8 mouse cellular contexts compared by ENCODE assay signal in genomic region chr13:23586940-23587225, GRCm38 (mm10). TPM values are rescaled to one million over a fixed set of nuclear protein-coding genes. Genes with fewer than 3 reads are reported as not detected.
DNase-seq lines count a peak whose midpoint lies in the region; ATAC-seq and TF ChIP-seq lines count a peak whose summit lies in the region.

No protein-coding gene starts in this region.

- peaks cover 12% of the 10 kb centered on the region for H3K4me1 ChIP-seq in lung, embryonic 14.5 days (ENCODE audit: insufficient read depth)
- peaks cover 24% of the 10 kb centered on the region for H3K4me1 ChIP-seq in embryonic facial prominence, embryonic 12.5 days
- peaks cover 31% of the 10 kb centered on the region for H3K4me1 ChIP-seq in limb, embryonic 10.5 days
- peaks cover 2% of the 10 kb centered on the region; the same call in 1 of the 2 replicates for H3K4me1 ChIP-seq in small intestine, adult 2 months (ENCODE audit: control insufficient read depth, insufficient read depth, insufficient read length, low read length)

- no peaks in the 10 kb centered on the region for H3K36me3 ChIP-seq in lung, embryonic 14.5 days (ENCODE audit: insufficient read depth)
- no peaks in the 10 kb centered on the region for H3K36me3 ChIP-seq in embryonic facial prominence, embryonic 12.5 days
- H3K36me3 ChIP-seq in limb, embryonic 10.5 days, result no peaks in the 10 kb centered on the region
- no peaks in the 10 kb centered on the region for H3K36me3 ChIP-seq in small intestine, adult 2 months (ENCODE audit: control insufficient read depth, insufficient read depth, low read length)

- H3K9me3 ChIP-seq in lung, embryonic 14.5 days (ENCODE audit: low read depth, low read length), result no peaks in the 10 kb centered on the region
- H3K9me3 ChIP-seq in embryonic facial prominence, embryonic 12.5 days, result no peaks in the 10 kb centered on the region
- no peaks in the 10 kb centered on the region for H3K9me3 ChIP-seq in limb, embryonic 10.5 days (replicated peaks)

- H3K4me3 ChIP-seq in lung, embryonic 14.5 days (ENCODE audit: low read depth, low read length), result peak overlapping the region; percentile 50
- H3K4me3 ChIP-seq in embryonic facial prominence, embryonic 12.5 days, result peak overlapping the region; percentile 19
- H3K4me3 ChIP-seq in limb, embryonic 10.5 days, result peak overlapping the region; percentile 54
- H3K4me3 ChIP-seq in small intestine, adult 2 months (ENCODE audit: low read depth, low read length), result peak overlapping the region; percentile 42; the same call in 1 of the 2 replicates

- TF ChIP-seq CTCF in lung, embryonic 14.5 days (IDR thresholded peaks at IDR 0.05; ENCODE audit: low read depth), result no peak
- no peak for TF ChIP-seq CTCF in small intestine, adult 2 months (IDR thresholded peaks at IDR 0.05; ENCODE audit: extremely low read depth, insufficient read length, insufficient replicate concordance, low read depth, low read length)

- no peak for ATAC-seq in lung, embryonic 14.5 days (ENCODE audit: insufficient read depth)
- ATAC-seq in embryonic facial prominence, embryonic 12.5 days (ENCODE audit: insufficient number of reproducible peaks, insufficient read depth, low FRiP score, low TSS enrichment), result no peak

- H3K9ac ChIP-seq in lung, embryonic 14.5 days, result peak overlapping the region; percentile 69
- H3K9ac ChIP-seq in embryonic facial prominence, embryonic 12.5 days, result 0 out of 2 replicates have a peak overlapping the region, but pooled peaks have one; percentile 37

- no peak for TF ChIP-seq POLR2A in small intestine, adult 2 months (IDR thresholded peaks at IDR 0.05; ENCODE audit: low read depth, low read length)

- 4% methylated on average over 1 of the region's 1 CpGs for WGBS in lung, embryonic 14.5 days
- 5% methylated on average over 1 of the region's 1 CpGs for WGBS in embryonic facial prominence, embryonic 12.5 days
- WGBS in limb, embryonic 10.5 days, result 5% methylated on average over 1 of the region's 1 CpGs
- 4% methylated on average over 1 of the region's 1 CpGs for WGBS in small intestine, adult 2 months

- H3K27ac ChIP-seq in lung, embryonic 14.5 days (ENCODE audit: low read depth), result peak overlapping the region; percentile 99
- peak overlapping the region; percentile 94 for H3K27ac ChIP-seq in embryonic facial prominence, embryonic 12.5 days
- H3K27ac ChIP-seq in limb, embryonic 10.5 days, result peak overlapping the region; percentile 95
- peak overlapping the region; percentile 98 for H3K27ac ChIP-seq in small intestine, adult 2 months (ENCODE audit: insufficient read depth, low read depth, low read length)

- DNase-seq in lung, embryonic 14.5 days, result peak; percentile 28
- no peak for DNase-seq in lung, postnatal 36 days
- no peak for DNase-seq in limb, embryonic 10.5 days (ENCODE audit: low spot score)
- DNase-seq in kidney, adult 9 months, result no peak
- no peak for DNase-seq in thymus, postnatal 4 days
- no peak for DNase-seq in cerebellum, postnatal 25 days

- H3K4me2 ChIP-seq in lung, embryonic 14.5 days, result peak overlapping the region; percentile 90
- peak overlapping the region; percentile 74 for H3K4me2 ChIP-seq in embryonic facial prominence, embryonic 12.5 days (replicated peaks)

- H3K27me3 ChIP-seq in lung, embryonic 14.5 days (ENCODE audit: insufficient read depth, low read length), result no peaks in the 10 kb centered on the region
- H3K27me3 ChIP-seq in embryonic facial prominence, embryonic 12.5 days, result no peaks in the 10 kb centered on the region
- no peaks in the 10 kb centered on the region for H3K27me3 ChIP-seq in limb, embryonic 10.5 days (ENCODE audit: low read depth, poor library complexity, severe bottlenecking)
- no peaks in the 10 kb centered on the region for H3K27me3 ChIP-seq in small intestine, adult 2 months (ENCODE audit: control insufficient read depth, insufficient read depth, low read length)

RNA-seq across cellular contexts. Expression of gene Hist1h4d, which starts 5.5 kb away (rescaled TPM):
- 144 and 147 TPM in 2 replicates for polyA plus RNA-seq in lung, embryonic 14.5 days (2014; fragmentation: Nextera tagmentation; extraction: Ambion mirVana)
- polyA plus RNA-seq in embryonic facial prominence, embryonic 12.5 days (2016; fragmentation: Nextera tagmentation; extraction: Ambion mirVana), result 123 and 126 TPM in 2 replicates
- 109 and 120 TPM in 2 replicates for polyA plus RNA-seq in limb, embryonic 10.5 days (2016; fragmentation: Nextera tagmentation; extraction: Ambion mirVana)
- 10.1 and 13.8 TPM in 2 replicates for polyA plus RNA-seq in small intestine, adult 2 months (2012; rRNA removed)

RNA-seq across cellular contexts. Expression of gene Hist1h3d, which starts 11.3 kb away (rescaled TPM):
- 10.0 and 13.9 TPM in 2 replicates for polyA plus RNA-seq in lung, embryonic 14.5 days (2014; fragmentation: Nextera tagmentation; extraction: Ambion mirVana)
- polyA plus RNA-seq in embryonic facial prominence, embryonic 12.5 days (2016; fragmentation: Nextera tagmentation; extraction: Ambion mirVana), result 5.5 and 7.0 TPM in 2 replicates
- 7.7 and 9.6 TPM in 2 replicates for polyA plus RNA-seq in limb, embryonic 10.5 days (2016; fragmentation: Nextera tagmentation; extraction: Ambion mirVana)
- polyA plus RNA-seq in small intestine, adult 2 months (2012; rRNA removed), result 11.5 and 24.2 TPM in 2 replicates

RNA-seq across cellular contexts. Expression of gene Hist1h2ad, which starts 12.7 kb away (rescaled TPM):
- 4.2 and 4.9 TPM in 2 replicates for polyA plus RNA-seq in lung, embryonic 14.5 days (2014; fragmentation: Nextera tagmentation; extraction: Ambion mirVana)
- polyA plus RNA-seq in embryonic facial prominence, embryonic 12.5 days (2016; fragmentation: Nextera tagmentation; extraction: Ambion mirVana), result 2.0 and 3.6 TPM in 2 replicates
- polyA plus RNA-seq in limb, embryonic 10.5 days (2016; fragmentation: Nextera tagmentation; extraction: Ambion mirVana), result 1.3 and 3.9 TPM in 2 replicates
- 21.3 and 30.3 TPM in 2 replicates for polyA plus RNA-seq in small intestine, adult 2 months (2012; rRNA removed)

RNA-seq across cellular contexts. Expression of gene Hist1h2bf, which starts 12.9 kb away (rescaled TPM):
- polyA plus RNA-seq in lung, embryonic 14.5 days (2014; fragmentation: Nextera tagmentation; extraction: Ambion mirVana), result 7.8 and 12.2 TPM in 2 replicates
- polyA plus RNA-seq in embryonic facial prominence, embryonic 12.5 days (2016; fragmentation: Nextera tagmentation; extraction: Ambion mirVana), result 10.7 and 11.9 TPM in 2 replicates
- polyA plus RNA-seq in limb, embryonic 10.5 days (2016; fragmentation: Nextera tagmentation; extraction: Ambion mirVana), result 2.4 and 3.5 TPM in 2 replicates
- polyA plus RNA-seq in small intestine, adult 2 months (2012; rRNA removed), result 9.0 and 24.6 TPM in 2 replicates

RNA-seq across cellular contexts. Expression of gene Hist1h2bg, which starts 15.7 kb away (rescaled TPM):
- 14.9 TPM in 2 replicates for polyA plus RNA-seq in lung, embryonic 14.5 days (2014; fragmentation: Nextera tagmentation; extraction: Ambion mirVana)
- polyA plus RNA-seq in embryonic facial prominence, embryonic 12.5 days (2016; fragmentation: Nextera tagmentation; extraction: Ambion mirVana), result 11.4 and 15.7 TPM in 2 replicates
- 7.3 and 8.1 TPM in 2 replicates for polyA plus RNA-seq in limb, embryonic 10.5 days (2016; fragmentation: Nextera tagmentation; extraction: Ambion mirVana)
- polyA plus RNA-seq in small intestine, adult 2 months (2012; rRNA removed), result 32.8 and 51.3 TPM in 2 replicates
